Mouse (Mus musculus) lung, postnatal 0 days (tissue): ENCODE results near the gene Kcnj5.

ENCODE experiments used
- CTCF ChIP-seq: IDR thresholded peaks from 2 replicates; pipeline ENCODE4 v1.5.1; 2016; ENCODE audit warnings: antibody characterized with exemption, mild to moderate bottlenecking
- EP300 ChIP-seq: IDR thresholded peaks from 2 replicates; pipeline ENCODE4 v1.6.1; 2016; ENCODE audit warnings: antibody characterized with exemption, mild to moderate bottlenecking, control low read depth

- no peak for TF ChIP-seq CTCF
- TF ChIP-seq EP300 = no peak
Measured at GRCm38 (mm10) chr9:32280456-32280855, 63.7 kb downstream of the Kcnj5 start.
